Mouse (Mus musculus): ENCODE results near the gene Gm30083.

Gene Gm30083

DNA sequence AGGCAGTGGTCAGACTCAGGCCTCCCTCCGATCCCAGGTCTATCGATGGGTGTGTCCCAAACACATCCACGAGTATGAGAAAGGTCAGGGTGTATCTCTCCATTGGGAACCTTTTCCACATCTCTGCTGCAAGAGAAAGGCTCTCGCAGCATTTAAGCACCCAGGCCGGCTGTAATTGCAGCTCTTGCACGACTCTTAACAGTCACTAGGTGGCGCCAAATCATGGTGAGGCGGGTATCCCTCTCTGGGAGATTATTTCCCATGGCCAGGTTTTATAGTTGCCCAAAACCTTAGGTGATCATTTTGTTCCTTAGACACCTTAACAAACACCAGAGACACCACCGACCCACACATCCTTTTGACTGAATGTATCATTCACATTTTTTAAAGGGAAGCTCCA, 55.6 kb downstream of the Gm30083 start:
- in situ Hi-C loops (cut with MboI, MseI), result no loop called here

DNA sequence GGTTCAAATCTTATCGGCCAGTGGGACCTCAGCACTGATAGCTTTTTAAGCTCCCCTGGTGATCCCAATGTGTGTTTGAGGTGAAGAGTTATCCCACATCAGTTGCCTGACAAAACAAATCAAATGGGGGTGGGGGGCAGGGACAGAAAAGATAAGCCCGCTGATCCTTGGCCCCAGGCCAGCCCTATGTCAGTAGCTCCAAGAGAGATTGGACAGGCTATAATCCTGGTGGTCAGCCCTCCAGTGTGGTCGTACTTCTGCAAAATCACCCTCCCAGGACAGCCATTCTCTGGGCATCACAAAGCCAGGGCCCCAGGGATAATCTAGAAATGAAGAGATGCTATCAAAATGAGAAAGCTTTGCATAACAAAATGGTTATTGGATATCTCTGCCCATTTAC, 56.1 kb downstream of the Gm30083 start:
- in situ Hi-C loops (cut with MboI, MseI), result no loop called here

DNA sequence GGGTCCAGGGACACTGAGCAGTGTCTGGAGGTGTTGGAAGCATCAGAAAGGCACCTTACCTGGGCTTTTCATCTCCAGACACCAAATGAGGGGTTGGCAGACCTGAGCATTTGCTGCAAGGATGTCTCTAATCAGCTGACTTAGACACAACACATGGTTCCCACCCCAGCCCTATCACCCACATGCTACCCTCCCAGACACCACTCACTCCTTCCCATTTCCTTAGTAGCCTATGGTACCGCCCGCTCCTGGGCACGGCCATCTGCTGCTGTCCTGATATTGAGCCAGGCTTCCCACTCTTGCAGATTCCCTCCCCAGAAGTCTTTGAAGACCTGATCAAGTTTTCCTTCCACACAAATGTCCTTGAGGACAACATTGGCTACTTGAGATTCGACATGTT, 56.8 kb downstream of the Gm30083 start:
- in situ Hi-C loops (cut with MboI, MseI), result no loop called here

DNA sequence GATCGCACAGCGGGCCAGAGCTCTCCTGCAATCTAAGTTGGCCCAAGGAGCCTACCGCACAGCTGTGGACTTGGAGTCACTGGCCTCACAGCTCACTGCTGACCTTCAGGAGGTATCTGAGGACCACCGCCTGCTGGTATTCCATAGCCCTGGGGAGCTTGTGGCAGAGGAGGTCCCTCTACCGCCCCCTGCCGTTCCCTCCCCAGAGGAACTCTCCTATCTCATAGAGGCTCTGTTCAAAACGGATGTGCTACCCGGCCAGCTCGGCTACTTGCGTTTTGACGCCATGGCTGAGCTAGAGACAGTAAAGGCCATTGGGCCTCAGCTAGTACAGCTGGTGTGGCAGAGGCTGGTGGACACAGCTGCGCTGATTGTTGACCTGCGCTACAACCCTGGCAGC, 58.9 kb downstream of the Gm30083 start:
- in situ Hi-C loops (cut with MboI, MseI), result no loop called here

DNA sequence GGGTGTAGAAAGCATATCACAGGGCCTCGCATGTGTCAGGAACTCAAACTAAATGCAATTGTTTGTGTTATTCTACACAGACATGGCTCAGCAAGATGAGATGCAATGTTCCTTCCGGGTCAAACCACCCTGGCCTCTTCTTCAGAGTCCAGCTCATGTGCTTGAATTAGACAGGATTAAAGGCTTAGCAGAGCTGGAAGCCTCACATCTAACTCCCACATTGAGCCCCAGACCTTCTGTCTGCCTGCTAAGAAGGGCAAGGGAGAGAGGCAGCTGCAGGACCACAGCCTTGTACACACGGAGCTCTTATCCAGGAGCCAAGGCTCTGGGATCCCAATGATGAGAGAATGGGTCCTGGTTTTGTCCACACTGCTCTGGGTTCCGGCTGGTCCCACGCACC, 61.2 kb downstream of the Gm30083 start, which contains the start of gene Rbp3:
Rbp3 (plus strand) TSS at position 243 of the 400 bp plus-strand sequence.
- in situ Hi-C loops (cut with MboI, MseI), result no loop called here

DNA sequence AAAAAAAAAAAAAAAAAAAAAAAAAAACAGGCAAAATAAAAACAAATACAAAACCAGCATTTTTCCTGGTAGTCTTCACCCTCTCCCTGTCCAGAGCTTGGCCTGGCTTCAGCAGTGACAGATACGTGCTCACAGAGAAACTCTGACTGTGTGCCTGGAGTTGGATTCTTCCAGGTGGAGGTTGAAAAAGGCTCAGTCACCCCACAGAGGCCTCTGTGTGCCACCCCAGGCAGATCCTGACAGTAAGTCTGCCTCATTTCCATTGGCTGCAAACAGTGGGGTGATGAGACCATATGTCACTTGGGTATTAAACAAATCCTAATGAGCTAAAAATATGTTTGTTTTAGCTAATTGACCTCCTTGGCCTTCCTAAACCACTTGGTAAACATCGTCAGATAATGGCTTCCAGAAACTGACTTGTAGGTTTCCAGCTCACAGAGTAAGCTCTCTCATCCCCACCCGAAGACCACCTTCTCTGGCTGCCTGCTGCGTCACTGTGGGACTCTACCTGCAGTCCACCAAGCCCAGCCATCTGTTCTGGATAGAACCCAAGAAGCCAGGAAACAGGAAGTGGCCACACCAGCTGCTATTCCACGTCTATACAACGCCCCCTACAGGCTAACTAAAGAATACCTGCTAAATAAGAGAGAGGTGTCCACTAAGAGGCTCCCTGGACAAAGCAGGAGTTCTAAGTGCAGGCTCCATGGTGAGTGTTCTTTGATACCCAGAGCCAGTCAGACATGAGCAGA, 62.6 kb downstream of the Gm30083 start:
- in situ Hi-C loops (cut with MboI, MseI), result no loop called here

DNA sequence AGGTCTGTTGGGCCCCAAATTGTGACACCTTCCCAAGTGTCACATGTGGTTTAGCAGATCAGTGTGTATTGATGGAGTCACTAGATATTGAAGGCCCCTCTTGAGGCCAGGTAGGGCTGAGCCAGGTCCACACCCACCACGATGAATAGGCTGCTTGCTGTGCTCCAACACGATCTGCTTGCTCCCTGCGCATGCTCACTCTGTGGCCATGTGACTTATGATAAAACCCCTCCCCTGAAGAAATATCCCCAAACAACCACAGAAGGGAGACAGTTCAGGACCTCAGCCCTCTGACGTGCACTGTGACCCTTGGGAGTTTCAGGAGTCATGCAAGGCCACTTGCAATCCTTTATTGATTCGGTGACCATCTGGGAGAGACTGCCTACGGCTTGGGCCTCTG, 68.9 kb downstream of the Gm30083 start:
- in situ Hi-C loops (cut with MboI, MseI), result no loop called here

DNA sequence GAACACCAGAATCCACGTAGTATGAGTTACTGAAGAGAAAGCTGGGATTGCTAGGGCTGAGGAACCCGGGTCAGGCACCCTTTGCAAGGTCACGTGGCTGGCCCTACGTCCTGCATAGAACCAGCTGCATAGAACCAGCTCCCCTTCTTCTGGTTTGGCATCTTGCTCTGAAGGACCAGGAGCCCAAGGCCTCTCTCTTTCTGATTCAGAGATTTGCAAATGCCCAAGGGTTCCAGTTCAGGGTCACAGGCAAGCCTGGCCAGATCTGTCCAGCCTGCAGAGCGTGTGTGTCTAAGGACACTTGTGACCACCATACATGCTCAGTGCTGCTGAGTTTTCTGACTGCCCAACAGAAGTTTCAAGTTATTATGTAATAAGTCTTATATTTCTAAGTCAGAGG, 72.8 kb downstream of the Gm30083 start:
- in situ Hi-C loops (cut with MboI, MseI), result no loop called here

DNA sequence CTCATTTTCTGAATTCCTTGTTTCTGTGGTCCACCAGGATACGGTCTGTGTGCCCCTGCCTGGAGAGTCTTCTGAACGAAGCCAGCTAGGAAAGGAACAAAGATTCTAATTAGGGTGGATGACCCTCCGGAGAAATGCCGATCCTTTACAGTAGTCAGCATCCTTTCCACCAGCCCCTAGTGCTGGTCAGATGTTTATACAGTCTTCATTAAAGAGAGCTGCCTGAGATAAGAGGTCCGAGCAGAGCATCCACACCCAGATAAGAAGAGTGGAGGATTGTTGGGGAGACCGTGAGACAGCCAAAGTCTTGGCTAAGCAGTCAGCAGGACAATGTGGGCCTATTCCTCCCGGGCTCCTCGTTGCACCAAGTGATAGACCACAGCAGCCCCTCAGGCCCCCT, 74.2 kb downstream of the Gm30083 start, which contains the start of gene Gdf2:
Gdf2 (plus strand) TSS at position 301 of the 400 bp plus-strand sequence.
- in situ Hi-C loops (cut with MboI, MseI), result no loop called here

DNA sequence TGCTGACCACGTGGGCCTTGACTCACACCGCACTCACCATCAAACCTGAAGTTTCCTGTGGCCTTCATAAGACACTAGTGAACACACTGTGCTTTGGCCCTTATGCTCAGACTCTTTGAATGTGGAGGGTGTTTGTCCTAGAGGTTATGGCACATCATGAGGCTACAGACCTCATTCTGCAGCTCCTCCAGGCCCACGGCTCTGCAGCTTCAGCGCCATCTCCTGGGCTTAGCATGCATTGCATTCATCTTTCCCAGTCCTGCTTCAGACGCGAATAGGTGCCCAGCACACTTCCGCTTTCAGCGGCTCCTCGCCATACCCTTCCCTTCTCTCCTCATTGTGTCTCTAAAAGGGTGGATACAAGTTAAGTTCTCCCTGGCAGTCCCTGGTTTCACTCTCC, 75.9 kb downstream of the Gm30083 start:
- in situ Hi-C loops (cut with MboI, MseI), result no loop called here

All from regulatory T cell (primary cell).